Mouse (Mus musculus) thymus, adult 2 months (tissue): ENCODE results near the gene Vps50. TPM values are rescaled to one million over a fixed set of nuclear protein-coding genes. Genes with fewer than 3 reads are reported as not detected.

Source experiments
- DNase-seq: peaks from one replicate; pipeline ENCODE4 v3.0.0; 2021
- H3K27ac ChIP-seq: fragments of 200-500 bp; 2 replicates; pipeline ENCODE4 v1.5.1; 2012; ENCODE audit warnings: low read length, control low read depth; ENCODE audit not compliant: control insufficient read depth, insufficient read depth
- H3K27me3 ChIP-seq: fragments of 200-500 bp; 2 replicates; pipeline ENCODE4 v1.6.1; 2012; ENCODE audit warnings: mild to moderate bottlenecking, low read length, moderate library complexity, mixed read lengths; ENCODE audit not compliant: control insufficient read depth, insufficient read depth
- H3K36me3 ChIP-seq: fragments of 200-500 bp; 2 replicates; pipeline ENCODE4 v1.6.1; 2012; ENCODE audit warnings: mild to moderate bottlenecking, low read length, moderate library complexity; ENCODE audit not compliant: control insufficient read depth, insufficient read depth
- H3K4me1 ChIP-seq: fragments of 200-500 bp; replicated peaks from 2 replicates; pipeline ENCODE4 v1.6.1; 2012; ENCODE audit warnings: low read length; ENCODE audit not compliant: control insufficient read depth, insufficient read depth
- H3K4me3 ChIP-seq: fragments of 200-500 bp; 2 replicates; pipeline ENCODE4 v1.5.1; 2012; ENCODE audit warnings: mild to moderate bottlenecking, low read length, control low read depth, moderate library complexity; ENCODE audit not compliant: control insufficient read depth, insufficient read depth
- CTCF ChIP-seq: fragments of 200-500 bp; IDR thresholded peaks from 2 replicates; pipeline ENCODE4 v1.5.1; 2012; ENCODE audit warnings: mild to moderate bottlenecking, control low read depth, low read length, moderate library complexity, borderline replicate concordance; ENCODE audit not compliant: control insufficient read depth, poor library complexity, insufficient read depth; ENCODE audit errors: extremely low read depth
- POLR2A ChIP-seq: fragments of 200-500 bp; IDR thresholded peaks from 2 replicates; pipeline ENCODE4 v1.6.1; 2012; ENCODE audit warnings: mild to moderate bottlenecking, low read length, control low read depth, moderate library complexity; ENCODE audit not compliant: control insufficient read depth, poor library complexity, insufficient read depth; ENCODE audit errors: extremely low read depth
- WGBS: fragments of 180-500 bp; shearing (Covaris S2); methylation state at CpG from one replicate; pipeline ENCODE4 v1.1.7; 2018; 5-methylcytosine and 5-hydroxymethylcytosine counted together
- polyA plus RNA-seq: library from polyadenylated mRNA; depleted of rRNA; stranded (reverse); fragments of >200 nt; gene quantifications from 2 replicates; pipeline ENCODE4 v1.2.3, GENCODE M21; 2012

Vps50 gene
- polyA plus RNA-seq, 1 experiment = 4.0 TPM

DNA sequence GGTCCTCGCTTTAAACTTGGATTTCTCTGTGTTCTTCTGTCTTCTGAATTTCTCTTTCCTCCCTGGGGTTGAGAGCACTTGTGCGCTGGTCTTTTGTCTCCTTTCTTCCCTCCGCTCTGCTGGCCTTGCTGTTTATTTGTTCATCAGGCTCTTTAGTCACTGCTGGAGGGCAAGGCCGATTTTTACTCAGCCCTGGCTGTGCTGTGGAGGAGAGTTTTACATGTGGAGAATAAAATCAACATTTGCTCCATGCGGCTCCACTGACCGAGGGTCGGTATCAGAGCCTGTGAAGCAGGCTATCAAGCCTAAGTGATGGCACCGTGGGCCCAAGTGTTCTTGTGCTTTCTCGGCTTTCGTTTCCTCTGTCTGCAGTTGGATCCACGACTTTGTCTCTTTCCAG, 13.4 kb downstream of the Vps50 start:
- Histone ChIP-seq H3K4me3 (no peak overlapping the region), H3K27me3 (no peaks in the 10 kb centered on the region)
- no peak for DNase-seq

DNA sequence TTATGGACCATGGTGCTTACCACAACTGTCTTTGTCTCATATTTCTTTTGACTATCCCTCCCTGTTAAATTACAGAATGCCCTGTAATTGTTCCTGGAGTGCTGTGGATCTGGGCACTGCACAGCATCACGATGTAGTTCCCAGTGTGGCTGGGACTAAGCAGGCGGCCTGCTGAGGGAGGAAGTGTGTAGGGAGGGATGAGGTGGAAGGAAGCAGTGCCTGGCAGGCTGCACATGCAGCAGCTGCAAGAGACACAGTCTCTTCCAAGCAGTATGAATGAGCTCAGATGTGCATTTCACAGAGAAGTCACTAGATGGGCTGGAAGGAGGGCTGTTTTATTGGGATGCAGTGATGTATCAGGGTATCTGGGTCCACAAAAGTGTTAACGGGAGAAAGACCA, 14.4 kb downstream of the Vps50 start:
- Histone ChIP-seq H3K27ac (no peak overlapping the region), H3K36me3 (no peaks in the 10 kb centered on the region), H3K4me1 (no peaks in the 10 kb centered on the region), H3K4me3 (no peak overlapping the region), H3K27me3 (no peaks in the 10 kb centered on the region)
- WGBS = 65% methylated on average over 3 of the region's 3 CpGs
- no peak for TF ChIP-seq CTCF
- no peak for TF ChIP-seq POLR2A
- DNase-seq = no peak

More for the DNA sequence above, 13.4 kb downstream of the Vps50 start:
- 93% methylated on average over 11 of the region's 11 CpGs for WGBS
- Histone ChIP-seq H3K4me1 (no peaks in the 10 kb centered on the region), H3K27ac (no peak overlapping the region), H3K36me3 (no peaks in the 10 kb centered on the region)
- TF ChIP-seq CTCF (no peak), POLR2A (no peak)

DNA sequence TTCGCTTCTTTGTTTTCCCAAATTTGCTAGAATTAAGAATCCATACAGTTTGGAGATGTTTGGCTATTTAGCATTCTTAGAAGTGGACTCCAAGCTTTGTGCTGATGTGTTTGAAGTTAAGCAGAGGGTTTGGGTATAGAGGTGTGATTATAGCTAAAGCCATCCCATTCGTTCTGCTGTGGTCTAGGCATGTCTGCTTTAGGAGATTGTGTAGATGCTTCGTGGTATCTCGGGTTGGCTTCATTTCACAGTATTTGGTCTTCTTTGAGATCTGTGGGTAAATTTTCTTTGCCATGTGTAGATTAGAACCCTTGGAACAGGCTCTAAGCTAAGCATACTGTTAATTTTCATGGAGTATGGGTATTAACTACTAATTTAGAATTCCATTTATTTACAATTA, 30.0 kb downstream of the Vps50 start:
- WGBS = 94% methylated on average over 4 of the region's 4 CpGs

DNA sequence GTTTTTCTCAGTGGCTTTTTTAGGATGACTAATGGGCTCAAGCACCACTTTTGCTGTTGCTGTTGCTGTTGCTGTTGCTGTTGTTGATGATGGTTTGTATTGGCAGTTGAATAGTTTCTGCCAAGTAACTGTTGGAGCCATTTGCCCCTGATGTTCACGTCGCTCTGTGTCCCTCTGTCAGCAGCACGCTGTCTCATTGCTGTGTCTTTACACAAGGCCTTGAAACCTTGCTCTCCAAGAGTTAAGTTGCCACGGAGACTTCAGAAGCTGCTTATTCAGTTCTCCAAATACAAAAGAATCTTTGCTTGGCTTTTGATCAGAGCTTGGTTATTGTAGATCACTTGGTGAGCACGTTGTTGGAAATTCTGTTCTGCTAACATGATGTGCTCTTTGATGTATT, 33.3 kb downstream of the Vps50 start:
- WGBS = 94% methylated on average over 5 of the region's 5 CpGs
- TF ChIP-seq CTCF (no peak), POLR2A (no peak)

More for the DNA sequence above, 30.0 kb downstream of the Vps50 start:
- Histone ChIP-seq H3K27ac (no peak overlapping the region), H3K4me3 (no peak overlapping the region), H3K4me1 (no peaks in the 10 kb centered on the region), H3K36me3 (no peaks in the 10 kb centered on the region), H3K27me3 (no peaks in the 10 kb centered on the region)
- no peak for TF ChIP-seq POLR2A
- no peak for TF ChIP-seq CTCF
- no peak for DNase-seq

DNA sequence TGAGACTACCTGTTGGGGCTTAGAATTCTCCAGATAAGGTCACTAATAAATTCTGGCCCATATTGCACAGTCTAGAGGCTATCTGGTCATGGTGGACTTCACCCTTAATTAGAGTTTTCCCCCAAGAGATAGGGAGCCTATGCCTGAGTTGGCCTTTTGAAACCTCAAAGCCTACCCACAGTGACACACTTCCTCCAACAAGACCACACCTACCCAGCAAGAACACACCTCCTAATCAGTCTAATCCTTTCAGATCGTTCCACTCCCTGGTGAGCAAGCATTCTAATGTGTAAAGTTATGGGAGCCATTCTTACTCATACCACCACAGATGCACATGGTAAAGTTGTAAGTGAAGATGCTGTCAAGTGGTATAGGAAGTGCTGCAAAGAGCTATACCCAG, 37.9 kb downstream of the Vps50 start:
- H3K27me3 ChIP-seq = no peaks in the 10 kb centered on the region
- H3K36me3 ChIP-seq = no peaks in the 10 kb centered on the region
- 31% methylated on average over 1 of the region's 1 CpGs for WGBS
- H3K4me3 ChIP-seq = no peak overlapping the region
- H3K4me1 ChIP-seq = no peaks in the 10 kb centered on the region
- no peak for DNase-seq
- H3K27ac ChIP-seq = no peak overlapping the region
- TF ChIP-seq POLR2A (no peak), CTCF (no peak)

More for the DNA sequence above, 33.3 kb downstream of the Vps50 start:
- Histone ChIP-seq H3K4me3 (no peak overlapping the region), H3K27me3 (no peaks in the 10 kb centered on the region), H3K36me3 (no peaks in the 10 kb centered on the region), H3K4me1 (no peaks in the 10 kb centered on the region), H3K27ac (no peak overlapping the region)
- no peak for DNase-seq

DNA sequence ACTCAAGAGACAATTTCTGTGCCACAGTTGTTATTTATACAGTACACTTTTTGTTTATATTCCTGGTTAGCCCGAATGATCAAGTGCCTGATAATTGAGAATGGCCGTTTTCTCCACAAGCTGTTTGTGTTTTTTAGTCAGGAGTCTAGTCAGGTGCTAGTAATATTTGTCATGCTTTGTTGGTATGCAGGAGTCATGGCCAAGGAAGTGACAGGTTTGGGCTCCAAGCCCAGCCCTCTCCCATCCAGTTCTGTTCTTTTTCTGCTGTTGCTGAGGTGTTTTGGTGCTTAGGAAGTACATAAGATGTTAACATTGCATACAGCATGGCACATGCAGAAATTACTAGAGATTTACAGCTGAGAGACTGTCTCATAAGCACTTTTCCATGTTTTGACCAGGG, 41.3 kb downstream of the Vps50 start:
- H3K27ac ChIP-seq = no peak overlapping the region
- 98% methylated on average over 2 of the region's 2 CpGs for WGBS
- no peaks in the 10 kb centered on the region for H3K27me3 ChIP-seq
- no peak for TF ChIP-seq POLR2A
- TF ChIP-seq CTCF = no peak
- no peak overlapping the region for H3K4me3 ChIP-seq
- no peaks in the 10 kb centered on the region for H3K36me3 ChIP-seq
- no peak for DNase-seq
- H3K4me1 ChIP-seq = no peaks in the 10 kb centered on the region

DNA sequence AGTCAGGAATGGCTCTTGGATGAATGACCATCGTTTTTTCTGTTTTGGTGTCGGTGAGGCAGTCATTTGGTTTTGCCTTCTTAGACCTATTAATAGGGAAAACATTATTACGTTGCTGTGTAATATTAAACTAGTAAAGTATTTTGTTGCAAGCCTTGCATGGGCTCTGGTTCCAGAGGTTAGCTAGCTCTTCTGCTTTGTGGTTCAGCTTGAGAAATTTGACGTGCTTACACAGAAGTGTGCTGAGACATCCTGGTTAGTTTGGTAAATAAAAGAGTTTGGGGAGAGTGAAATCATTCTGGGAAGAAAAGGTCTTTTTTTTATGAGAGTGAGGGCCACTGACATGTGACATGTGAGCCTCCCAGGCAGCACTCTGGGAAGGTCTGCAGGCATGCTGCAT, 45.7 kb downstream of the Vps50 start:
- no peaks in the 10 kb centered on the region for H3K36me3 ChIP-seq
- H3K27ac ChIP-seq = no peak overlapping the region
- H3K4me1 ChIP-seq = no peaks in the 10 kb centered on the region
- H3K27me3 ChIP-seq = no peaks in the 10 kb centered on the region
- DNase-seq = no peak
- TF ChIP-seq CTCF (no peak), POLR2A (no peak)
- WGBS = 92% methylated on average over 4 of the region's 4 CpGs
- H3K4me3 ChIP-seq = no peak overlapping the region
